Mouse (Mus musculus) liver, postnatal 0 days (tissue): ENCODE results near the gene Sacs.

ENCODE experiments used
- CTCF ChIP-seq: sonication (generic); IDR thresholded peaks from 2 replicates; pipeline ENCODE4 v1.5.1; 2016; ENCODE audit warnings: antibody characterized with exemption, low read depth
- EP300 ChIP-seq: IDR thresholded peaks from 2 replicates; pipeline ENCODE4 v1.6.1; 2016; ENCODE audit warnings: antibody characterized with exemption, low read depth, mild to moderate bottlenecking

- TF ChIP-seq CTCF = no peak
- no peak for TF ChIP-seq EP300
Measured at GRCm38 (mm10) chr14:61211754-61212153, 73.5 kb downstream of the Sacs start.
